Mouse (Mus musculus): ENCODE measurements at regions not wholly inside any gene's neighbourhood (a gene's known extent, or its start where the extent isn't known, plus 50 kb on each side); places are given as distances from the start of the nearest gene placed in this dataset.

- no peak overlapping the region for H3K27ac ChIP-seq (ENCODE audit: control insufficient read depth, low read depth, low read length)
- no peaks in the 10 kb centered on the region for H3K36me3 ChIP-seq (ENCODE audit: control insufficient read depth in 1 of 2, insufficient read depth in 2 of 2, low read length in 2 of 2)
- no peak for DNase-seq (ENCODE audit: low read depth, low spot score)
Measured at GRCm38 (mm10) chrX:106987779-106988178, 67.4 kb downstream of the Lpar4 start.

GRCm38 (mm10) chrX:107004496-107004895 lies 83.8 kb upstream of the P2ry10 start:
- no peak for DNase-seq (ENCODE audit: low read depth, low spot score)
- Histone ChIP-seq H3K27me3 (ENCODE audit: control insufficient read depth in 1 of 2, insufficient read depth in 2 of 2, low read length in 2 of 2) (no peaks in the 10 kb centered on the region; a peak in 1 of 4 replicates), H3K79me2 (ENCODE audit: control insufficient read depth, insufficient read depth, low read length, poor library complexity) (no peaks in the 10 kb centered on the region), H3K4me1 (ENCODE audit: control insufficient read depth in 1 of 2, insufficient read depth in 2 of 2, low read length in 2 of 2) (no peaks in the 10 kb centered on the region), H3K4me3 (ENCODE audit: control insufficient read depth in 1 of 2, insufficient read depth in 1 of 2, low read depth in 2 of 2, low read length in 2 of 2) (no peak overlapping the region), H3K9ac (ENCODE audit: control insufficient read depth, low read depth, low read length, poor library complexity, severe bottlenecking) (no peak overlapping the region), H3K36me3 (ENCODE audit: control insufficient read depth in 1 of 2, insufficient read depth in 2 of 2, low read length in 2 of 2) (no peaks in the 10 kb centered on the region), H3K9me3 (replicated peaks; ENCODE audit: insufficient read depth, low read length) (no peaks in the 10 kb centered on the region), H3K27ac (ENCODE audit: control insufficient read depth, low read depth, low read length) (no peak overlapping the region)
- TF ChIP-seq TAL1 (IDR thresholded peaks at IDR 0.05; ENCODE audit: low read length) (no peak), EP300 (IDR thresholded peaks at IDR 0.05; ENCODE audit: low read depth in 1 of 2, low read length in 2 of 2) (no peak), MXI1 (IDR thresholded peaks at IDR 0.05; ENCODE audit: low read depth, low read length) (no peak), RAD21 (IDR thresholded peaks at IDR 0.05; ENCODE audit: low read depth, low read length) (no peak), TCF12 (IDR thresholded peaks at IDR 0.05; ENCODE audit: low read depth, low read length) (no peak), NELFE (IDR thresholded peaks at IDR 0.05; ENCODE audit: low read depth, low read length) (no peak)

More at GRCm38 (mm10) chrX:106987779-106988178, 67.4 kb downstream of the Lpar4 start:
- H3K27me3 ChIP-seq (ENCODE audit: control insufficient read depth in 1 of 2, insufficient read depth in 2 of 2, low read length in 2 of 2): no peaks in the 10 kb centered on the region
- no peak overlapping the region for H3K4me3 ChIP-seq (ENCODE audit: control insufficient read depth in 1 of 2, insufficient read depth in 1 of 2, low read depth in 2 of 2, low read length in 2 of 2)
- H3K4me1 ChIP-seq (ENCODE audit: control insufficient read depth in 1 of 2, insufficient read depth in 2 of 2, low read length in 2 of 2): no peaks in the 10 kb centered on the region
- no peaks in the 10 kb centered on the region for H3K9me3 ChIP-seq (replicated peaks; ENCODE audit: insufficient read depth, low read length)
- TF ChIP-seq HCFC1 (IDR thresholded peaks at IDR 0.05; ENCODE audit: low read depth, low read length) (no peak), TAL1 (IDR thresholded peaks at IDR 0.05; ENCODE audit: low read length) (no peak), ZC3H11A (IDR thresholded peaks at IDR 0.05; ENCODE audit: low read depth, low read length) (no peak)
- H3K79me2 ChIP-seq (ENCODE audit: control insufficient read depth, insufficient read depth, low read length, poor library complexity): no peaks in the 10 kb centered on the region
- no peak overlapping the region for H3K9ac ChIP-seq (ENCODE audit: control insufficient read depth, low read depth, low read length, poor library complexity, severe bottlenecking)

- Histone ChIP-seq H3K9ac (ENCODE audit: control insufficient read depth, low read depth, low read length, poor library complexity, severe bottlenecking) (no peak overlapping the region), H3K27me3 (ENCODE audit: control insufficient read depth in 1 of 2, insufficient read depth in 2 of 2, low read length in 2 of 2) (no peaks in the 10 kb centered on the region; a peak in 1 of 4 replicates), H3K27ac (ENCODE audit: control insufficient read depth, low read depth, low read length) (no peak overlapping the region), H3K4me3 (ENCODE audit: control insufficient read depth in 1 of 2, insufficient read depth in 1 of 2, low read depth in 2 of 2, low read length in 2 of 2) (no peak overlapping the region), H3K9me3 (replicated peaks; ENCODE audit: insufficient read depth, low read length) (no peaks in the 10 kb centered on the region), H3K36me3 (ENCODE audit: control insufficient read depth in 1 of 2, insufficient read depth in 2 of 2, low read length in 2 of 2) (no peaks in the 10 kb centered on the region), H3K4me1 (ENCODE audit: control insufficient read depth in 1 of 2, insufficient read depth in 2 of 2, low read length in 2 of 2) (no peaks in the 10 kb centered on the region), H3K79me2 (ENCODE audit: control insufficient read depth, insufficient read depth, low read length, poor library complexity) (no peaks in the 10 kb centered on the region)
- DNase-seq (ENCODE audit: low read depth, low spot score): no peak
- TF ChIP-seq MAFK (IDR thresholded peaks at IDR 0.05; ENCODE audit: borderline replicate concordance, low read depth, low read length) (no peak), MYB (IDR thresholded peaks at IDR 0.05; ENCODE audit: low read depth, low read length) (no peak), TAL1 (IDR thresholded peaks at IDR 0.05; ENCODE audit: low read length) (no peak)
Measured at GRCm38 (mm10) chrX:107008968-107009367, 79.3 kb upstream of the P2ry10 start.
